Mouse (Mus musculus) gastrocnemius, adult 2 months (tissue): ENCODE data around the gene Ceacam12. TPM values are rescaled to one million over a fixed set of nuclear protein-coding genes. Genes with fewer than 3 reads are reported as not detected.
"Not testable (repeated sequence)": the region's sequence is repeated elsewhere in the genome, so short reads cannot be mapped to it uniquely, and the experiment has no call there.

Experiments
- DNase-seq: peaks from one replicate; pipeline ENCODE4 v3.0.0; 2022
- H3K27ac ChIP-seq: fragments of 200-600 bp; 2 replicates; pipeline ENCODE4 v1.8.1; 2022; ENCODE audit warnings: mild to moderate bottlenecking
- H3K4me3 ChIP-seq: fragments of 200-600 bp; 2 replicates; pipeline ENCODE4 v1.8.1; 2022; ENCODE audit warnings: mild to moderate bottlenecking, moderate library complexity
- CTCF ChIP-seq: fragments of 200-600 bp; IDR thresholded peaks from 2 replicates; pipeline ENCODE4 v1.8.1; 2022; ENCODE audit warnings: antibody characterized with exemption, mild to moderate bottlenecking, moderate library complexity
- intact Hi-C: fragments of 180-260 bp; cut with DNase I; formaldehyde crosslinking; loops from one replicate; pipeline ENCODE4 v1.15.1; 2025
- long read RNA-seq, 2 experiments: library from polyadenylated mRNA; stranded (forward); transcript quantifications; one replicate each; pipeline ENCODE4 v2.0.0; 2021
- microRNA-seq: library from miRNA; unstranded; fragments of <30 nt; microRNA quantifications from one replicate; pipeline ENCODE4 v1.2.0, GENCODE M21; 2021
- total RNA-seq, 2 experiments: library from RNA; stranded (reverse); gene quantifications; 2 replicates each; pipeline ENCODE4 v1.2.3; 2021

Ceacam12 gene
- total RNA-seq: not detected
- long read RNA-seq, experiment 1: 0 reads
- long read RNA-seq, experiment 2: 0 reads

DNA sequence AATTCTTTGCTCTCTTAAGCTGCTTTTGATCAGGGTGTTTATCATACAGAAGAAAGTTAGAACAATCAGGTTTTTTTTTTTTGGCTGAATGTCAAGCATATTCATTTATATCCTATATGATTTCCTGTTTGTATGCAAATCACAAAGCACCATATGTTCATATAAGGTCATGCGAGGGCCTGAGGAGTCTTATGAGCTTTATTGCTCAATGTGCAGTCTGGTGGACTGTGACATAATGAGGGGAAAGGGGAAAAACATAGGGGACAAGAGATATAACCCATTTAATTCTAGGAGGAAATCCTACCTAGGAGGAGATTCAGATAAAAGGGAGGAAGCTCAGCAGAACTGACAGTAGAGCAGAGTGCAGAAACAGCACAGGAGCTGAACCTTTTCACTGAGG is at the start of gene Ceacam12:
Ceacam12 (plus strand) TSS at position 301 of the 400 bp plus-strand sequence.
- Histone ChIP-seq H3K27ac (no peak within 1 kb of the TSS), H3K4me3 (no peak within 1 kb of the TSS)
- intact Hi-C loops: no loop called here
- no peak for TF ChIP-seq CTCF
- DNase-seq: no peak

GRCm38 (mm10) chr7:18073821-18074220 is 8.1 kb downstream of the Ceacam12 start:
- intact Hi-C loops, H3K27ac ChIP-seq, H3K4me3 ChIP-seq, DNase-seq: not testable (repeated sequence)

DNA sequence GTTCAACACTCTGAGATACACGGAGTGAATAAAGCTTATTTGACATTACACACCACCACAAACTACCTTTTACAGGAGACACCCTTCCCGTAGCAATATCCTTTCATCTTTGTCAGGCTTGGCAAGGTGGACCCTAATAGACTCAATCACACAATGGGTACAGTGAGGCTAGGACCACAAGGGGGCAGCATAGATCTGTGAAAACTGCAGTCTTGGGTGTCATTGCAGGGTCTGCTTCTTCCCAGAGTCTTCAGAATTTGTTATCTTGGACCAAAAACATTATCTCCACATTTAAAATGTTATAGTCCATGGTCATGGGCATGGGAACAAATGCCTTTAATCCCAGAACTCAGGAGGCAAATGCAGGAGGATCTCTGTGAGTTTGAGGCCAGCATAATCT is 35.1 kb downstream of the Ceacam12 start:
- H3K27ac ChIP-seq: no peak overlapping the region
- intact Hi-C loops: no loop called here
- DNase-seq: no peak
- TF ChIP-seq CTCF: no peak
- H3K4me3 ChIP-seq: no peak overlapping the region

Small RNA genes lying within 50 kb of the gene (microRNA-seq; reads per million reads assigned to microRNA genes)
- not detected for gene Gm22414

Other genes starting within 250 kb of the Ceacam12 start
- gene Gm5155, start 194.2 kb upstream of the Ceacam12 start, total RNA-seq: not detected
- gene Ceacam11, start 93.8 kb upstream of the Ceacam12 start, total RNA-seq: not detected
- gene Ceacam13, start 56.0 kb upstream of the Ceacam12 start, total RNA-seq: not detected
- not detected for gene Igfl3, start 110.6 kb downstream of the Ceacam12 start, total RNA-seq
- gene Mill1, start 179.4 kb downstream of the Ceacam12 start, total RNA-seq: not detected